Mouse (Mus musculus) kidney, adult 2 months (tissue): ENCODE measurements around the gene Rps6kc1.

Experiments used
- CTCF ChIP-seq: fragments of 200-500 bp; conservative IDR thresholded peaks from 2 replicates; pipeline ENCODE4 v1.5.1; 2011; ENCODE audit warnings: low read depth, mild to moderate bottlenecking, control low read depth, low read length, moderate library complexity, mixed read lengths; ENCODE audit not compliant: insufficient read depth, insufficient read length
- POLR2A ChIP-seq: fragments of 200-500 bp; IDR thresholded peaks from one replicate; pipeline ENCODE4 v1.6.1; 2011; ENCODE audit warnings: low read depth, low read length, control low read depth

- TF ChIP-seq POLR2A (no peak), CTCF (no peak)
Measured at GRCm38 (mm10) chr1:190777660-190778059, 133.9 kb downstream of the Rps6kc1 start.
